Mouse (Mus musculus) adrenal gland, adult (tissue): Measurements from ENCODE around the gene Nphs2.

Experiments
- DNase-seq, 2 experiments: peaks; one replicate each; pipeline ENCODE4 v3.0.0; 2022 to 2023; ENCODE audit warnings: low spot score in 1 of 2; ENCODE audit not compliant: inconsistent age in 2 of 2

The Nphs2 gene

GRCm38 (mm10) chr1:156352466-156352865, 41.9 kb downstream of the Nphs2 start:
- DNase-seq = no peak

- no peak for DNase-seq
These were observed 55.2 kb downstream of the Nphs2 start, which contains the start of gene Gm2000 for GRCm38 (mm10) chr1:156365740-156366139. Gm2000 (plus strand) TSS chr1:156366040.
